Mouse (Mus musculus) adrenal gland, postnatal 4 days (tissue): ENCODE measurements around the gene Smarcal1. TPM values are rescaled to one million over a fixed set of nuclear protein-coding genes. Genes with fewer than 3 reads are reported as not detected.
A peak's percentile ranks its signal among the peaks of the same experiment; 100 is the strongest.

Experiments used
- DNase-seq, 2 experiments: peaks; one replicate each; pipeline ENCODE4 v3.0.0; 2021 to 2022; ENCODE audit warnings: low spot score in 2 of 2, mixed read lengths in 2 of 2
- total RNA-seq, 2 experiments: library from RNA; stranded (reverse); gene quantifications; 2 replicates each; pipeline ENCODE4 v1.2.3; 2021

The Smarcal1 gene
- total RNA-seq, 2 experiments from 2014 or later = 47.5 to 52.2 TPM

DNA sequence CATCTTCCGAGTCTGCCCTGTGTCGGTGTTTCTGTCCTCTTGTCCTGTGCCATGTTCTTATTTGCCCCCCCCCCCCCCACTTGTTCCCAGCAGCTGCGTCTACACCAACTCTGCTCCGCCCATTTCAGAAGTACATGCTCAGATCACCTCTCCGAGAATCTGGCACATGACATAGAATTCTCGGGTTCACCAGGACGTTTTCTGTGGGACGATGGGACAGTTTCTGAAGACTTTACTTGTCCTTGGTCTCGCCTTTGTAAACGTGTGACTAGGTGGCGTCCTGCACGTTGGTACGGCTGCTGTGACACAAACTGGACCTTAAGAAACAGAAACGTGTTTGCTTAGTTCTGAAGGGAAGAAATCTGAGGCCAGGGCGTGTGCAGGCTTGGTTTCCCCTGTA, 4.5 kb downstream of the Smarcal1 start:
- no peak for DNase-seq

GRCm38 (mm10) chr1:72588763-72589162, 5.7 kb downstream of the Smarcal1 start:
- DNase-seq = no peak

- no peak for DNase-seq
These were observed 7.6 kb downstream of the Smarcal1 start for GRCm38 (mm10) chr1:72590636-72591035.

- DNase-seq = no peak
These were observed 9.3 kb downstream of the Smarcal1 start for GRCm38 (mm10) chr1:72592350-72592749.

- peak in 1 of 2 experiments; percentile 37 for DNase-seq
These were observed 10.4 kb downstream of the Smarcal1 start for GRCm38 (mm10) chr1:72593340-72593951.

- DNase-seq = no peak
These were observed 12.6 kb downstream of the Smarcal1 start for GRCm38 (mm10) chr1:72595686-72596085.

- DNase-seq = no peak
These were observed 13.2 kb downstream of the Smarcal1 start for GRCm38 (mm10) chr1:72596231-72596630.

DNA sequence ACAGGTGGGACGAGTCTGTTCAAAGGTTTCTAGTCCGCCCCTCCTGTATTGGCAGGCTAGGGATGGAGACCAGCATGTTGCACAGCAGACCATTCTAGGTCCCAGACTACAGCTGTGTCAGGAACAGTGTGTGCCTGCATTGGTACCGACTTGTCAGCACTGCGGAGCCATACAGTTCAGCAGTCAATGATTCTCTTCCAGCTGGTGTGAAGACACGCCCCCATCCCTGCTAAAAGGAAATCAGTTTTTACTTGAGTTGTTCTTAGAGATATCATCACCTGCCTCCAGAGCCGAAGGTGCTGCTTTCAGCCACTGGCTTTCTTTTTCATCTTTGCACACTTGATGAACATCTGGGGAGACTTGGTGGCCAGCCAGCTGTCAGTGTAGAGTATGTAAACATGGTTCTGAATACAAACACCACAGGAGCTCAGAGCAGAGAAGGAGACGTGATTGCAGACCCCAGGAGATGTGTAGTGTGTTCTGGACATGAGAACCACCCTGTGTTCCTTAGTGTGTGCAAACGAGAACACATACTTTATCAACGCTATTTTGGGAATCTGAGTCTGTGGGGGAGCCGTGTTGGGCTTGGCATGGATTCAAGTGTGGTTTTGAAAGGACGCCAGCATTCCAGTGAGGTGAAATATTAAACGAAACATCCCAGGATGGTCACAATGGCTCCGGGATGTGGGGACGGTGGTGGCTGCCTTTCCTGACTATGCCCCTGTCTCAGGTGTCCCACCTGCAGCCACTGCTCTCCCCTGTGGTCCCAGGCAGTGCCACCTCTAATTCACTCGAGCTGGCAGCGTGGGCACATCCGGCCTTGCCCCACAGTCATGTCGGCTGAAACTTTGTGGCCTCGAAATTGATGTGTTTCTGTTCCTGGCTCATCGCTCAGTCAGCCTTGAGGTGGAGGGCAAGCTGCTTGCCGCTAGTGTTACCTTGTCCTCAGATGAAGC, 16.4 kb downstream of the Smarcal1 start:
- DNase-seq = peak; percentile 25 to 44

DNA sequence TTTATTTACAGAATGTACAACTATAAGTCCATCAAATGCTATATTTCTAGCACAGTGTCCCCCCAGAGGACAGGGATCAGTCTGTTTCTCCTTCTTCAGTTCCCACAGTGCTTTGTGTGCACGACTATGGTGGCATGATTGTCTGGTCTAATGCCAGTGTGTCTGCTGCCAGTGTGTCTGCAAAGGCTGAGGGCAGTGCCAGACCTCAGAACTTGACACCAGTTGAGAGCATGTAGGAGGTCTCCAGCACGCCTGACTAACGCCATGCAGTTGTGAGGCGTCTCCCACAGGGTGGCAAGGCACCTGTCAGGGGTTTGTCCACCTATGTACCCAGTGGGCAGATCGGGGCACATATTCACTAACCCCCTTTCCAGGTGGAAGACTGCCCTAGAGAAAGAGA, 17.7 kb downstream of the Smarcal1 start:
- no peak for DNase-seq

DNA sequence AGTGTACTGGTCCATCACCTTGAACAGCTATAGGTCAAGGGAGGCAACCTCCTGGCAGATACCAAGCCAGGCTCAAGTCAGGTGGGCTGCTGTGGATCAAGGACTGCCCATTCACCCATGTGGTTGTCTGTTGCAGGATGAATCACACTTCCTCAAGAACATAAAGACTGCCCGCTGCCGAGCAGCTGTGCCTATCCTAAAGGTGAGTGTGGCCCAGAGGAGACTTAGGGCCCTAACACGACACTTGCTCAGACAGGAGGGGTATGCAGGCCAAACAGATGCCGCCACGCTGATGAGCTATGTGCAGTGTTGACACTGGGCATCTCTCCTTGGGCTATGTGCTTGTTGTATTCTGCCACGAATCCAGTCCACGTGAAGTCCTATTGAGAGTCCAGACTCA, 18.2 kb downstream of the Smarcal1 start:
- no peak for DNase-seq

DNA sequence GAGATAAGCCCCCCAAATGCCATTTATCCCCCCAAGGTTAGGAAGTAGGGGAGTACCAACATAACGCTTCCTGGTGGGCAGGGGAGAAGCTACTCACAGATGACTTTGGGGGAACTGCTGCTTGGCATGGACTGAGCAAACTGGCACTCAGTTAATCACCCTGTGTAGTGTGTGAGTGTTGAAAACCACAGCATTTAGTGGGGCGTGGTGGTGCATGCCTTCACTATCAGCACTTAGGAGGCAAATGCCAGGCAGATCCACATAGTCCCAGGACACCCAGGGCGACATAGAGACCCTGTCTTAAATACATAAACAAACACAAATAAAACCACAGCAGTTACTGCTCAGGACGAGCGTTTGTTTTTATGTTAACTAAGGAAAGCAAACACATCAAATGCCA, 19.1 kb downstream of the Smarcal1 start:
- no peak for DNase-seq

DNA sequence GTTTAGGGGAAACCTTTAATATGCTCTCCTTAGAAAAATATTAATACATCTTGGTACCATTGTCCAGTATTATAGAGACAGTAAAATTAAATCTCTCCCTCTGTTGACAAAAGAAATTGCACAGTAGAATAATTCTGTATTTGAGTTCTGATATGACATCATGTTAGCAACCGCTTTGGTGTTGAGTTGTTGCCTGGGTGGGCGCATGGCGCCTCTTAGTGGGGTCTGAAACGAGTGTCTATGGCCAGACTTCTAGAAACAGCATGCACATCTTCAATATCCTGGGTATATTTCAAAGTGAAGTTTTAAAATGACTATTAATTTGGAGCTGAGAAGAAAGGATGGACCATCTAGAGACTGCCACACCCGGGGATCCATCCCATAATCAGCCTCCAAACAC, 19.8 kb downstream of the Smarcal1 start:
- DNase-seq = no peak

GRCm38 (mm10) chr1:72606186-72606673, 23.2 kb downstream of the Smarcal1 start:
- no peak for DNase-seq

DNA sequence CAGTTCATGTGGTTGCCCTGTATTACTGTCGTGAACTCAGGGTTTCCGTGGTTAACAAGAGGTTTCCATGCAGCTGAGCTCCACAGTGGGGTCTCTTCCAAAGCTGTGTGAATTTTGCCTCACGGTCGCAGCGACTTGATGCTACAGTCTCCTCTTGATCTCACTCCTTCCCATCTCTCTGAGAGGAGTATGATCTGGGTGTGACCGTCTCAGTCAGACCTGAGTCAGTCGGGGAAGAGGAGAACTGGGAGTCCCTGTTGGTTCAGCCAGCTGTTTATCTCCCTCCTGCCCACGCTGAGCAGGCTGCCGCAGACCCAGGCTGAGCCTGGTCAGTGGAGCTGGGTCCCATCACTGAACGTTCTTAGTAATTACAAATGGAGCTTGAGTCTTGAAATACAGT, 26.1 kb downstream of the Smarcal1 start:
- no peak for DNase-seq

DNA sequence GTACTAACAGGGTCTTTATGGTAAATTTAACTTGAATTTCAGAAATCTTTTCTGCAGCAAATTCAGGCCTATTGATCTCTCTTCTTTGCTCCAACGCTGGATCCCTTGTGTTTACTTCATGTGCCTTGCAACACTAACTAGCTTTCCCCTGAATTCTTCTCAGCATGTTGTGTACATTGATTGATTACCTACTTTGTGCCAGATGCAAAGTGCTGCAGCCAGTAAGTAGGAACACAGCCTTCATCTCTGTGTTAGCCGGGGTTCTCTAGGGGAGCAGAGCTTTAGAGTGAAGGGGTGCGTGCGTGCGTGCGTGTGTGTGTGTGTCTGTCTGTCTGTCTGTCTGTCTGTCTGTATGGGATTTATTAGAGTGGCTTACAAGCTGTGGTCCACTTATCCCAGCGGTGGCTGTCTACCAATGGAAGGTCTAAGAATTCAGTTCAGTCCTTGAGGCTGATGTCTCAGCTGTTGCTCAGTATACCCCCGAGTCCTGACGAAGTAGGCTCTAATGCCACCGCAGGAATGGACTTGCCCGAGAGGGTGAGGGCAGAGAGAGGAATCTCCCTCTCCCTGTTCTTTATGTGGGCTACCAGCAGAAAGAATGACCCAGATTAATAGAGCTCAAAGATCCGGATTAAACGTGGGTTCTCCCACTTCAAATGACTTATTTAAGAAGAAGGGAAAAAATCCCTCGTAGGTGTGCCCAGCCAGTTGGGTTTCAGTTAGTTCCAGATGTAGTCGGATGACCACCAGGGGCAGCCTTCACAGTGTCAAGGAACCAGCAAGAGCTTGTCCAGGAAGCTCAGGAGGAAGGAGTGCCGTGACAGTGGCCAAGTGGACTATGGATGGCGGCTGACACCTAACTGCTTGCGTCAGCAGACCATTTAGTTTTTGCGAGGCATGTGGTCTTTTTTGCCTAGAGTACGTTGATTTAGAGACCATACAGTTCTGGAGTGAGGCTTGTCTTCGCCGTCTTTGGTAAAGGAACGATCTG, 27.1 kb downstream of the Smarcal1 start:
- no peak for DNase-seq

DNA sequence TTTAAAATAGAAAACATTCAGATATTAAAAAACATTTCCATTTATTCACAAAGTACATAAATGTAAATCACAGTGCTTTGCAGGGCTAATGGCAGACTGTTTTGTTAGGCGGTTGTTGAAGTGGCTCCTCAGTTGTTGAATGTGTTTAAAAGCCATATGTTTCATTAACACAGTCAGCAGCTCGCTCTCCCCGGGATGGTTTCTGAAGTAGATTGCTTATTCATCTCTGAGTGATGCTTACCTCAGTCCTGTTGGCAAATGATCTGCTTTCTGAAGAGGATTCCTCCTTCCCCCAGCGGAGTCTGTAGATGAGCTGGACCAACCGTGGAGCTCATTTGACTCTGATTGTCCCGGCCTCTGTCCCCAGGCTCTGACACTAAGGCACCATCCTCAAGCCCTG, 29.1 kb downstream of the Smarcal1 start:
- no peak for DNase-seq

DNA sequence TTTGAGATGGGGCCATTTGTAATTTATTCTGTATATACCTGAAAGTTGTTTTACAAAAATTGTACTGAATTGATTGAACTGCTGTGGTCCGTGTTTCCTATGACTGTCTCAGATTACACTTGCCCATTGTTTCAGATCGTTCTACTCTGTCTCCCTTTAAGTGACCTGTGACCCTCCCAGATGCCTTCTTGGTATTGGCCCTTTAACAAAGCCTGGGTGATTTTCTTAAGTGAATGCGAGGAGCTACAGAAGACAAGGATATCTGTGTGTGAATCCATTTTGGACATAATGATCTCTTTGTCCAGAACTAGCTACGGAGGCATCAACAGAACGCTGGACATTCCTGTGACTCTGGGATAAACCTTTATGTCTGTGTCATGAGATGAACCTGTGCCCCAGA, 52.2 kb downstream of the Smarcal1 start:
- DNase-seq = no peak

DNA sequence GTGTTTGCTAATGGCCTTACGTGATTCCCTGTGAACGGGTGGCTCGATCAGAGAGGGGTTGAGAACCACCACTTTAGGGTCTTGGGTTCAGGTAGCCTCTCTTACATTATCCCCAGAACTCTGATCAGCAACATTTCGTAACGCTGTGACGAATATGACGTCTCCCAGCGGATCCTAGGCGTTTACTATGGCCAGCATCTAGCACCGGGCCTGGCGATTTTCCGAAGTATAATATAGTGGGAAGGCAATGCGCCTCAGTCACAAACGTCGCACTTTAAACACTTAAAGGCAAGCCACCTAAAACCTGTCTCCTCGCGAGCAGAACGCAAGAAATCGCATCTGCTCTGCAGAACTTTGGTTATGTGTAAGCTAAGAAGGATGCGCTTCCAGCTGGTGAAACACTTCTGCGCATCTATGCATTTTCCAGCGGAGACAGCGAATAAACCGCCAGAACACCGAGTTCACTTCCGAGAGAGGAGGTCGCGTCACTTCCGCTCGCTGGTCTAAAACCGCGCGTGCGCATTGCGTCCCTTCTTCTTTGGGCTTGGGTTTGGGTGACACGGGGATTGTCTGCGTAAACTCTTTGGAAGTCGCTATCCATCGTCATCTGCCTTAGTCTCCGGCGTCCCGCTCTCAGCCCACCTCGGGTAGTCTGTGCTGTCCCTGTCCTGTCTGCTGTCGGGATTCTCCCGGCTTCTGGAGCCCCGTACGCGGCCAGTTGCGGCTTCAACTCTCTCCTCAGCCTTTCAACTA, 57.8 kb downstream of the Smarcal1 start:
- no peak for DNase-seq

DNA sequence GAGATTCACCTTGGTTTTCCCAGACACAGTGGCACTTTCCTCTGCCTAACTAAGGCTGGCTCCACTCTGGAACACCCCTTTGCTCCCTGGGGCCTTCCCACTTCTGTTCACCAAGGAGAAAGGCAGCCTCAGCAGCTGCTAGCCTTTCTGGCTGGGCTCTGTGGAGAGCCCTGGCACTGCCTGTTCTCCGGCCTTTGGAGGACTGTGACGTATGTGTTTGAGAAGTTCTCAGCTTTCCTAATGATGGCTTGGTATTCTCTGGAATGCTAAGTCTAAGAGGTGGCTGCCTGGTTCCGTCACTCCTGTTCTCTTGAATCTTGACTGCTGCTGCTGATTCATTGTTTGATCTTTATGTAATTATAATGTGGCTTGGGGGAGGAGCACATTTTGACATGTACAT, 90.0 kb downstream of the Smarcal1 start:
- no peak for DNase-seq
